Mouse (Mus musculus): ENCODE data around the gene Fhad1. TPM values are rescaled to one million over a fixed set of nuclear protein-coding genes. Genes with fewer than 3 reads are reported as not detected.
"Not testable (repeated sequence)": the region's sequence is repeated elsewhere in the genome, so short reads cannot be mapped to it uniquely, and the experiment has no call there.

Fhad1 gene
- under 1 TPM; 0.45 to 0.79 TPM for total RNA-seq (2021)
- long read RNA-seq, experiment 1, partial matches to known transcripts = 1 of 4 reads
- long read RNA-seq, experiment 1, other reads (novel, unspliced or antisense) = 1 of 4 reads
- long read RNA-seq, experiment 2 = 0 reads

GRCm38 (mm10) chr4:142014659-142015608, at the start of gene Fhad1:
TSS of gene Fhad1 (minus strand) at chr4:142015082.
- DNase-seq = peak; percentile 80

- DNase-seq = no peak
Measured at GRCm38 (mm10) chr4:142063057-142063534, 48.2 kb upstream of the Fhad1 start.

GRCm38 (mm10) chr4:142061485-142062240, 46.8 kb upstream of the Fhad1 start:
- DNase-seq = no peak

GRCm38 (mm10) chr4:142060455-142061378, 45.8 kb upstream of the Fhad1 start:
- DNase-seq = no peak

- no peak for DNase-seq
Measured at GRCm38 (mm10) chr4:142059841-142060193, 44.9 kb upstream of the Fhad1 start.

- no peak for DNase-seq
Measured at GRCm38 (mm10) chr4:142059113-142059840, 44.4 kb upstream of the Fhad1 start.

GRCm38 (mm10) chr4:142057529-142058216, 42.8 kb upstream of the Fhad1 start:
- no peak for DNase-seq

- no peak for DNase-seq
Measured at GRCm38 (mm10) chr4:142055600-142055999, 40.7 kb upstream of the Fhad1 start.

GRCm38 (mm10) chr4:142054580-142054979, 39.7 kb upstream of the Fhad1 start:
- no peak for DNase-seq

GRCm38 (mm10) chr4:142053661-142054448, 39.0 kb upstream of the Fhad1 start:
- DNase-seq = no peak

GRCm38 (mm10) chr4:142053261-142053660, 38.4 kb upstream of the Fhad1 start:
- no peak for DNase-seq

GRCm38 (mm10) chr4:142052391-142053132, 37.7 kb upstream of the Fhad1 start:
- DNase-seq = no peak

- DNase-seq = not testable (repeated sequence)
Measured at GRCm38 (mm10) chr4:142051883-142052282, 37.0 kb upstream of the Fhad1 start.

- no peak for DNase-seq
Measured at GRCm38 (mm10) chr4:142049963-142050362, 35.1 kb upstream of the Fhad1 start.

- no peak for DNase-seq
Measured at GRCm38 (mm10) chr4:142048391-142048790, 33.5 kb upstream of the Fhad1 start.

- no peak for DNase-seq
Measured at GRCm38 (mm10) chr4:142047005-142047404, 32.1 kb upstream of the Fhad1 start.

- DNase-seq = no peak
Measured at GRCm38 (mm10) chr4:142046496-142046895, 31.6 kb upstream of the Fhad1 start.

- no peak for DNase-seq
Measured at GRCm38 (mm10) chr4:142045595-142046163, 30.8 kb upstream of the Fhad1 start.

All from adrenal gland, postnatal 10 days (tissue).